Mouse (Mus musculus): Measurements from ENCODE around the gene Fam178b.

The Fam178b gene

GRCm38 (mm10) chr1:36523332-36524013 lies 159.5 kb downstream of the Fam178b start:
- DNase-seq (ENCODE audit: low spot score) = no peak

- DNase-seq (ENCODE audit: low spot score) = no peak
Measured at GRCm38 (mm10) chr1:36522210-36522609, 160.8 kb downstream of the Fam178b start.

DNA sequence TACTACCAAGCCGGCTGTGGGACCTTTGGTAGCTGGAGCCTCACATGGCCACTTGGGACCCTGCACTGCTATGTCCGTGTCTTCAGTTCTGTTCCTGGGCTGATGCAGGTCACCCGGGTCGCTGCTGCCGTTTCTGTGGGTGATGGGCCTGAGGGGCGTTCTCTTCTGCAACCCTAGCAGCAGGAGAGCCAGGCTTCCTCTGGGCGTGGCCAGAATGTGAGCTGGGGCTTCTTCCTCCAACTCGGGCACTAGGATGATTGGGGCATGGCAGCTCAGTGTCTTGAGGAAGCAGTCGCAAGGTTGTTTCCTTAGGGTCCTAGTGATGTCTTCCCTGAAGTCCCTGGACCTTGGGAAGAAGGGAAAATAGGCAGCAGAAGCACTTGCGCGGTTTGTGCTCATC lies 163.4 kb downstream of the Fam178b start:
- DNase-seq (ENCODE audit: low spot score) = no peak

DNA sequence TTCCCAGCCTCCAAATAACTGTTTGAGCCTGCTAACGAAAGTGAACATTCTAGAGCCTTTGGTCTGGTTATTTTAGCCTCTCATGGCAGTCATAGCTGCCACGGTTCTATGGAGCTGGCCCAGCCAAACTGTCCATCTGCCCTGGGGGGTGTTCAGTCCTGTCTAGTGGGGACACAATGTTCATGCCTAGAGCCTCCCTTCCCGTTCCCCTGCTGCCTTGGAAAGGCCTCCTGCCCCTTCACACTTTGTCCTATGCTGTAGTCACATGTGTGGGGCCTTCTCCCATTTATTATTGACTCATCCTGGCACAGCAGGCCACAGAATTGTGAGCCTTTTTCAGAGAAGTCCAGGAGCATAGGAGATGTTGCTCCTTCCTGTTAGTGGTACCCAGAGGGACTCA lies 164.7 kb downstream of the Fam178b start:
- DNase-seq (ENCODE audit: low spot score) = no peak

DNA sequence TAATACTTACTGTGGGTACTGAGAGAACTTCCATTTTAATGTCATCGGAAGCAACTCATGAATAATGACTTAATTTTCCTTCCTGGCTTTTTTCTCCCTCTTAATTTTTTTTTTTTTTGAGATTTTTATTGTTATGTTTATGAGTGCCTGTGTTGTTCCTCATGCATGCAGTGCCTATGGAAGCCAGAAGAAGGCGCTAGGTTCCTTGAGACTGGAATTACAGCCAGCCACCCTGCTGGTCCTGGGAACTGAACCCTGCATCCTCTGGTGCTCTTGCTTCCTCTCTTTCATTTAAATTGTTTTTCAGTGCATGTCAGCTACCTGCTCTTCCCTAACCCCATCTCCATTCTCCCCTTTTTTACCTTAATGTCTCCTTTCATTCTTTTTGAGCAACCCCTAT lies 169.3 kb downstream of the Fam178b start:
- DNase-seq (ENCODE audit: low spot score) = no peak

DNA sequence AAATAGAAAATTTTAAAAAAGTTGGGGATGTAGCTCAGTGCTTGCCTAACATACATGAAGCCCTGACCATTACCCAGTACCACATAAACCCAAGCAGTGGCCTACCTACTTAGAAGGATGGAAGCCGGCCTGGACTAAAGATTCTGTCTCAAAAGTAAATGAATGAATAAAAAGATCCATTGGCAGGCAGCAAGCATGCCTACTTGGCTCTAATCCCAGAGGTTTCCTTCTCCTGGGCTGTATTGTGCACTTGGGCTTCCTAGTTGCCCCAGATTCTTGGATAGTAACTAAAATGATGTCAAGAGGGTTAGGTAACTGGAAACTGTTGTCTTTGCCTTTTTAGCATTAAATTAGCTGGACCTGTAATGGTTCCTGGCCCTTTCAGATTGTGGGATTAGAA lies 169.7 kb downstream of the Fam178b start:
- no peak for DNase-seq (ENCODE audit: low spot score)

- DNase-seq (ENCODE audit: low spot score) = no peak
Measured at GRCm38 (mm10) chr1:36512966-36513280, 170.1 kb downstream of the Fam178b start.

All from ovary, postnatal 36 days (tissue).